Mouse (Mus musculus) R1 (cell line): Measurements from ENCODE around the gene Gm29564.
"Not testable (repeated sequence)": the region's sequence is repeated elsewhere in the genome, so short reads cannot be mapped to it uniquely, and the experiment has no call there.

Experiments
- DNase-seq: peaks from one replicate; pipeline ENCODE4 v3.0.0-alpha.2; 2018; ENCODE audit warnings: low read depth, low spot score

The Gm29564 gene

DNA sequence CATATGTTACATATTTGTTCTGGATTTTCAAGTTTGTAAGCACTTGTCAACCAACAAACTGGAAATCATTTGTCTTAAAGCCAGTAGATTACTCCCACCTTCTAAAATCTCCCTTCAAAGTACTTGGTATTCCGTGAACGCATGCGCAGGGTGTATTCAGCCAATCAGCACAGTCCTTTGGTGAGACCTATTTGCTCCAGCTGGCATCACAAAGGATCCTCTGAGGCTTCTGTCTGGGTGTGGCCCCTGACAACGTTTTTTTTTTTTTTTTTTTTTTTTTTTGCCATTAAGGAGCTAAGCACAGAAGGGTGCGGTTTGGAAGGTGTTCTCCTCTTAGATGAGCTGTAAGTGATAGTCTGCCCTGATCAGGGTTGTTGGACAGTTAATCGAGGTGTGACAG is at the start of gene Gm29564:
TSS of gene Gm29564 (plus strand) at position 301 of the 400 bp plus-strand sequence.
- DNase-seq: not testable (repeated sequence)
